Mouse (Mus musculus): ENCODE results near the gene Smim22. TPM values are rescaled to one million over a fixed set of nuclear protein-coding genes. Genes with fewer than 3 reads are reported as not detected.

The Smim22 gene
- polyA plus RNA-seq, 1 experiment from 2014 or later = 133 TPM

GRCm38 (mm10) chr16:4998984-4999383 lies 8.1 kb upstream of the Smim22 start:
- Histone ChIP-seq H3K27ac (ENCODE audit: low read length) (no peak overlapping the region), H3K9ac (ENCODE audit: low read depth, low read length) (no peak overlapping the region), H3K4me3 (ENCODE audit: low read length) (no peak overlapping the region), H3K9me3 (ENCODE audit: control insufficient read depth, low read length) (no peaks in the 10 kb centered on the region), H3K36me3 (ENCODE audit: control insufficient read depth, insufficient read depth, low read length) (no peaks in the 10 kb centered on the region), H3K27me3 (replicated peaks; ENCODE audit: control insufficient read depth, insufficient read depth, low read length) (no peaks in the 10 kb centered on the region), H3K4me1 (ENCODE audit: control insufficient read depth, insufficient read depth, low read length) (peaks cover 13% of the 10 kb centered on the region; the same call in 1 of the 2 replicates), H3K4me2 (ENCODE audit: low read depth, low read length) (no peak overlapping the region)
- WGBS = 17% methylated on average over 1 of the region's 1 CpGs
- ATAC-seq = peak; percentile 75

GRCm38 (mm10) chr16:5000611-5001010 lies 6.5 kb upstream of the Smim22 start:
- H3K4me2 ChIP-seq (ENCODE audit: low read depth, low read length) = no peak overlapping the region
- ATAC-seq = no peak
- H3K4me1 ChIP-seq (ENCODE audit: control insufficient read depth, insufficient read depth, low read length) = peaks cover 13% of the 10 kb centered on the region; the same call in 1 of the 2 replicates
- H3K4me3 ChIP-seq (ENCODE audit: low read length) = no peak overlapping the region
- WGBS = 66% methylated on average over 3 of the region's 3 CpGs
- H3K9ac ChIP-seq (ENCODE audit: low read depth, low read length) = no peak overlapping the region
- H3K36me3 ChIP-seq (ENCODE audit: control insufficient read depth, insufficient read depth, low read length) = no peaks in the 10 kb centered on the region
- H3K9me3 ChIP-seq (ENCODE audit: control insufficient read depth, low read length) = no peaks in the 10 kb centered on the region
- H3K27me3 ChIP-seq (replicated peaks; ENCODE audit: control insufficient read depth, insufficient read depth, low read length) = no peaks in the 10 kb centered on the region
- H3K27ac ChIP-seq (ENCODE audit: low read length) = no peak overlapping the region

- peak overlapping the region; percentile 50 for H3K4me3 ChIP-seq (ENCODE audit: low read length)
- H3K36me3 ChIP-seq (ENCODE audit: control insufficient read depth, insufficient read depth, low read length) = no peaks in the 10 kb centered on the region
- H3K4me2 ChIP-seq (ENCODE audit: low read depth, low read length) = peak overlapping the region; percentile 64
- peak; percentile 57 for ATAC-seq
- no peaks in the 10 kb centered on the region for H3K9me3 ChIP-seq (ENCODE audit: control insufficient read depth, low read length)
- 35% methylated on average over 6 of the region's 6 CpGs for WGBS
- H3K4me1 ChIP-seq (ENCODE audit: control insufficient read depth, insufficient read depth, low read length) = peaks cover 11% of the 10 kb centered on the region
- no peaks in the 10 kb centered on the region for H3K27me3 ChIP-seq (replicated peaks; ENCODE audit: control insufficient read depth, insufficient read depth, low read length)
- peak overlapping the region; percentile 87 for H3K27ac ChIP-seq (ENCODE audit: low read length)
- H3K9ac ChIP-seq (ENCODE audit: low read depth, low read length) = peak overlapping the region; percentile 72
These were observed 404 bp downstream of the Smim22 start for GRCm38 (mm10) chr16:5007492-5007891.

- Histone ChIP-seq H3K36me3 (ENCODE audit: control insufficient read depth, insufficient read depth, low read length) (no peaks in the 10 kb centered on the region), H3K4me2 (ENCODE audit: low read depth, low read length) (peak overlapping the region; percentile 64), H3K9ac (ENCODE audit: low read depth, low read length) (peak overlapping the region; percentile 72), H3K9me3 (ENCODE audit: control insufficient read depth, low read length) (no peaks in the 10 kb centered on the region), H3K4me3 (ENCODE audit: low read length) (peak overlapping the region; percentile 50), H3K4me1 (ENCODE audit: control insufficient read depth, insufficient read depth, low read length) (peaks cover 16% of the 10 kb centered on the region), H3K27ac (ENCODE audit: low read length) (peak overlapping the region; percentile 87), H3K27me3 (replicated peaks; ENCODE audit: control insufficient read depth, insufficient read depth, low read length) (no peaks in the 10 kb centered on the region)
- ATAC-seq = no peak
- WGBS = 72% methylated on average over 12 of the region's 12 CpGs
These were observed 988 bp downstream of the Smim22 start for GRCm38 (mm10) chr16:5008076-5008475.

- 91% methylated on average over 10 of the region's 10 CpGs for WGBS
- no peak overlapping the region for H3K9ac ChIP-seq (ENCODE audit: low read depth, low read length)
- no peaks in the 10 kb centered on the region for H3K27me3 ChIP-seq (replicated peaks; ENCODE audit: control insufficient read depth, insufficient read depth, low read length)
- H3K27ac ChIP-seq (ENCODE audit: low read length) = no peak overlapping the region
- ATAC-seq = no peak
- H3K4me3 ChIP-seq (ENCODE audit: low read length) = no peak overlapping the region
- H3K4me2 ChIP-seq (ENCODE audit: low read depth, low read length) = no peak overlapping the region
- peaks cover 13% of the 10 kb centered on the region for H3K36me3 ChIP-seq (ENCODE audit: control insufficient read depth, insufficient read depth, low read length)
- H3K9me3 ChIP-seq (ENCODE audit: control insufficient read depth, low read length) = no peaks in the 10 kb centered on the region
- H3K4me1 ChIP-seq (ENCODE audit: control insufficient read depth, insufficient read depth, low read length) = peaks cover 16% of the 10 kb centered on the region
These were observed 3.4 kb downstream of the Smim22 start for GRCm38 (mm10) chr16:5010371-5010935.

- no peak for ATAC-seq
- 85% methylated on average over 7 of the region's 7 CpGs for WGBS
- no peak overlapping the region for H3K9ac ChIP-seq (ENCODE audit: low read depth, low read length)
These were observed 4.2 kb downstream of the Smim22 start for GRCm38 (mm10) chr16:5011285-5011684.

GRCm38 (mm10) chr16:5012036-5013005 lies 5.2 kb downstream of the Smim22 start:
- H3K9me3 ChIP-seq (ENCODE audit: control insufficient read depth, low read length) = no peaks in the 10 kb centered on the region
- H3K4me1 ChIP-seq (ENCODE audit: control insufficient read depth, insufficient read depth, low read length) = peaks cover 16% of the 10 kb centered on the region
- H3K27me3 ChIP-seq (replicated peaks; ENCODE audit: control insufficient read depth, insufficient read depth, low read length) = no peaks in the 10 kb centered on the region
- H3K4me3 ChIP-seq (ENCODE audit: low read length) = peak overlapping the region; percentile 78
- peaks cover 15% of the 10 kb centered on the region for H3K36me3 ChIP-seq (ENCODE audit: control insufficient read depth, insufficient read depth, low read length)
- ATAC-seq = no peak
- 43% methylated on average over 13 of the region's 13 CpGs for WGBS
- H3K4me2 ChIP-seq (ENCODE audit: low read depth, low read length) = peak overlapping the region; percentile 86
- peak overlapping the region; percentile 63 for H3K27ac ChIP-seq (ENCODE audit: low read length)
- H3K9ac ChIP-seq (ENCODE audit: low read depth, low read length) = peak overlapping the region; percentile 76

More at GRCm38 (mm10) chr16:5011285-5011684, 4.2 kb downstream of the Smim22 start:
- no peak overlapping the region for H3K4me3 ChIP-seq (ENCODE audit: low read length)
- no peaks in the 10 kb centered on the region for H3K9me3 ChIP-seq (ENCODE audit: control insufficient read depth, low read length)
- H3K4me1 ChIP-seq (ENCODE audit: control insufficient read depth, insufficient read depth, low read length) = peaks cover 16% of the 10 kb centered on the region
- no peaks in the 10 kb centered on the region for H3K27me3 ChIP-seq (replicated peaks; ENCODE audit: control insufficient read depth, insufficient read depth, low read length)
- H3K36me3 ChIP-seq (ENCODE audit: control insufficient read depth, insufficient read depth, low read length) = peaks cover 15% of the 10 kb centered on the region
- no peak overlapping the region for H3K27ac ChIP-seq (ENCODE audit: low read length)
- no peak overlapping the region for H3K4me2 ChIP-seq (ENCODE audit: low read depth, low read length)

- ATAC-seq = peak; percentile 98
- Histone ChIP-seq H3K27me3 (replicated peaks; ENCODE audit: control insufficient read depth, insufficient read depth, low read length) (no peaks in the 10 kb centered on the region), H3K27ac (ENCODE audit: low read length) (peak within 1 kb of the TSS; percentile 63), H3K4me1 (ENCODE audit: control insufficient read depth, insufficient read depth, low read length) (peaks cover 16% of the 10 kb centered on the region), H3K4me3 (ENCODE audit: low read length) (peak within 1 kb of the TSS; percentile 78), H3K36me3 (ENCODE audit: control insufficient read depth, insufficient read depth, low read length) (peaks cover 16% of the 10 kb centered on the region), H3K4me2 (ENCODE audit: low read depth, low read length) (peak within 1 kb of the TSS; percentile 86), H3K9ac (ENCODE audit: low read depth, low read length) (peak within 1 kb of the TSS; percentile 76), H3K9me3 (ENCODE audit: control insufficient read depth, low read length) (no peaks in the 10 kb centered on the region)
- under 1% methylated on average over 62 of the region's 63 CpGs for WGBS
These were observed 6.2 kb downstream of the Smim22 start, which contains the start of gene Rogdi for GRCm38 (mm10) chr16:5013054-5013838. Gene Rogdi (minus strand): TSS chr16:5013553.

GRCm38 (mm10) chr16:5014578-5014977 lies 7.5 kb downstream of the Smim22 start:
- no peak for ATAC-seq
- Histone ChIP-seq H3K9me3 (ENCODE audit: control insufficient read depth, low read length) (no peaks in the 10 kb centered on the region), H3K4me2 (ENCODE audit: low read depth, low read length) (no peak overlapping the region), H3K9ac (ENCODE audit: low read depth, low read length) (no peak overlapping the region), H3K4me3 (ENCODE audit: low read length) (no peak overlapping the region), H3K27me3 (replicated peaks; ENCODE audit: control insufficient read depth, insufficient read depth, low read length) (no peaks in the 10 kb centered on the region), H3K4me1 (ENCODE audit: control insufficient read depth, insufficient read depth, low read length) (peaks cover 16% of the 10 kb centered on the region), H3K36me3 (ENCODE audit: control insufficient read depth, insufficient read depth, low read length) (peaks cover 25% of the 10 kb centered on the region), H3K27ac (ENCODE audit: low read length) (no peak overlapping the region; the same call in 1 of the 2 replicates)
- WGBS = 80% methylated on average over 4 of the region's 4 CpGs

Measured in intestine, embryonic 16.5 days (tissue).